Mouse (Mus musculus) CH12.LX (cell line): Measurements from ENCODE around the gene Bcl9l. TPM values are rescaled to one million over a fixed set of nuclear protein-coding genes. Genes with fewer than 3 reads are reported as not detected.

Experiments used
- DNase-seq: peaks from one replicate; pipeline ENCODE4 v3.0.0-alpha.2; 2013; ENCODE audit errors: extremely low read depth
- H3K27ac ChIP-seq: 2 replicates; pipeline ENCODE4 v1.5.1; 2012; ENCODE audit warnings: low read depth, mild to moderate bottlenecking, control low read depth, moderate library complexity; ENCODE audit not compliant: insufficient read depth
- H3K27me3 ChIP-seq: replicated peaks from 2 replicates; pipeline ENCODE3; 2012; ENCODE audit warnings: inconsistent platforms
- H3K36me3 ChIP-seq, 2 experiments: replicated peaks in 1 of 2; 2 replicates each; pipeline versions ENCODE3 to v1.6.1; 2012; ENCODE audit warnings: inconsistent platforms in 1 of 2, low read length in 1 of 2, mild to moderate bottlenecking in 1 of 2, mixed read lengths in 1 of 2, moderate library complexity in 1 of 2; ENCODE audit not compliant: control insufficient read depth in 1 of 2, insufficient read depth in 1 of 2
- H3K4me1 ChIP-seq, 2 experiments: 2 replicates each; pipeline ENCODE4 v1.6.1; 2012; ENCODE audit warnings: inconsistent platforms in 1 of 2, moderate library complexity in 1 of 2; ENCODE audit not compliant: insufficient read depth in 2 of 2, control insufficient read depth in 1 of 2
- H3K4me2 ChIP-seq: 2 replicates; pipeline ENCODE4 v1.6.1; 2012; ENCODE audit warnings: low read depth, mild to moderate bottlenecking, control low read depth; ENCODE audit not compliant: poor library complexity, insufficient read depth, severe bottlenecking
- H3K4me3 ChIP-seq, 3 experiments: fragments of 150-350 bp in 1 of 3; sonication (generic) in 1 of 3; replicated peaks in 1 of 3; 2 replicates each; pipeline versions ENCODE3 to v1.5.1; 2011 to 2012; ENCODE audit warnings: low read depth in 2 of 3, low read length in 2 of 3, mild to moderate bottlenecking in 2 of 3, moderate library complexity in 2 of 3, control low read depth in 1 of 3, improper control_type of control experiment in 1 of 3, inconsistent platforms in 1 of 3, mixed read lengths in 1 of 3; ENCODE audit not compliant: poor library complexity in 1 of 3
- H3K79me2 ChIP-seq: replicated peaks from 2 replicates; pipeline ENCODE4 v1.6.1; 2012; ENCODE audit warnings: mild to moderate bottlenecking, moderate library complexity; ENCODE audit not compliant: control insufficient read depth, poor library complexity, insufficient read depth, severe bottlenecking; ENCODE audit errors: extremely low read depth
- H3K9ac ChIP-seq: 2 replicates; pipeline ENCODE4 v1.6.1; 2012; ENCODE audit warnings: low read depth, mild to moderate bottlenecking, control low read depth, moderate library complexity; ENCODE audit not compliant: insufficient read depth
- H3K9me3 ChIP-seq: replicated peaks from 2 replicates; pipeline ENCODE3; 2012; ENCODE audit warnings: low read length, inconsistent platforms, mixed read lengths
- CHD1 ChIP-seq: IDR thresholded peaks from 2 replicates; pipeline ENCODE4 v1.6.1; 2012; ENCODE audit warnings: low read depth, low read length, improper control_type of control experiment, inconsistent platforms
- CHD2 ChIP-seq: IDR thresholded peaks from 2 replicates; pipeline ENCODE4 v1.6.1; 2011; ENCODE audit warnings: low read length, improper control_type of control experiment
- CTCF ChIP-seq, 2 experiments: IDR thresholded peaks in 1 of 2; conservative IDR thresholded peaks in 1 of 2; 2 replicates each; pipeline ENCODE4 v1.5.1; 2011 to 2012; ENCODE audit warnings: low read depth in 2 of 2, low read length in 2 of 2, improper control_type of control experiment in 1 of 2, inconsistent platforms in 1 of 2, mild to moderate bottlenecking in 1 of 2, moderate library complexity in 1 of 2
- E2F4 ChIP-seq: IDR thresholded peaks from 2 replicates; pipeline ENCODE4 v1.6.1; 2011; ENCODE audit warnings: low read depth, low read length, improper control_type of control experiment; ENCODE audit not compliant: insufficient replicate concordance
- ELF1 ChIP-seq: IDR thresholded peaks from 2 replicates; pipeline ENCODE4 v1.6.1; 2014; ENCODE audit warnings: low read depth, mild to moderate bottlenecking, inconsistent platforms, low read length, improper control_type of control experiment
- ETS1 ChIP-seq: conservative IDR thresholded peaks from 2 replicates; pipeline ENCODE4 v1.6.1; 2012; ENCODE audit warnings: low read depth, mild to moderate bottlenecking, inconsistent platforms, low read length, improper control_type of control experiment, moderate library complexity
- JUN ChIP-seq: IDR thresholded peaks from 2 replicates; pipeline ENCODE4 v1.6.1; 2011; ENCODE audit warnings: low read depth, mild to moderate bottlenecking, low read length, improper control_type of control experiment, moderate library complexity; ENCODE audit not compliant: insufficient read depth
- MAFK ChIP-seq: IDR thresholded peaks from 2 replicates; pipeline ENCODE4 v1.6.1; 2011; ENCODE audit warnings: low read length, improper control_type of control experiment; ENCODE audit not compliant: insufficient replicate concordance
- MAX ChIP-seq: IDR thresholded peaks from 2 replicates; pipeline ENCODE4 v1.6.1; 2011; ENCODE audit warnings: low read length, improper control_type of control experiment
- MAZ ChIP-seq: IDR thresholded peaks from 2 replicates; pipeline ENCODE4 v1.6.1; 2012; ENCODE audit warnings: low read depth, mild to moderate bottlenecking, inconsistent platforms, low read length, improper control_type of control experiment, moderate library complexity
- MXI1 ChIP-seq: IDR thresholded peaks from 2 replicates; pipeline ENCODE4 v1.6.1; 2011; ENCODE audit warnings: mild to moderate bottlenecking, low read depth, low read length, improper control_type of control experiment
- MYC ChIP-seq: IDR thresholded peaks from 2 replicates; pipeline ENCODE4 v1.6.1; 2011; ENCODE audit warnings: low read depth, mild to moderate bottlenecking, improper control_type of control experiment, low read length
- PAX5 ChIP-seq: IDR thresholded peaks from 2 replicates; pipeline ENCODE4 v1.6.1; 2012; ENCODE audit warnings: low read length, inconsistent platforms, mixed read lengths
- RAD21 ChIP-seq: IDR thresholded peaks from 2 replicates; pipeline ENCODE4 v1.6.1; 2011; ENCODE audit warnings: low read depth, mild to moderate bottlenecking, low read length, improper control_type of control experiment, moderate library complexity
- RCOR1 ChIP-seq: conservative IDR thresholded peaks from 2 replicates; pipeline ENCODE4 v1.6.1; 2012; ENCODE audit warnings: low read depth, mild to moderate bottlenecking, inconsistent platforms, low read length, improper control_type of control experiment
- SMC3 ChIP-seq: IDR thresholded peaks from 2 replicates; pipeline ENCODE4 v1.6.1; 2011; ENCODE audit warnings: low read depth, low read length, improper control_type of control experiment
- TCF12 ChIP-seq: IDR thresholded peaks from 2 replicates; pipeline ENCODE4 v1.6.1; 2014; ENCODE audit warnings: low read depth, mild to moderate bottlenecking, inconsistent platforms, low read length, improper control_type of control experiment
- UBTF ChIP-seq: IDR thresholded peaks from 2 replicates; pipeline ENCODE4 v1.6.1; 2012; ENCODE audit warnings: low read depth, mild to moderate bottlenecking, inconsistent platforms, low read length, improper control_type of control experiment, moderate library complexity
- ZC3H11A ChIP-seq: IDR thresholded peaks from 2 replicates; pipeline ENCODE4 v1.6.1; 2012; ENCODE audit warnings: low read depth, mild to moderate bottlenecking, inconsistent platforms, low read length, improper control_type of control experiment
- ZNF384 ChIP-seq: IDR thresholded peaks from 2 replicates; pipeline ENCODE4 v1.6.1; 2012; ENCODE audit warnings: low read depth, low read length, improper control_type of control experiment, inconsistent platforms
- dilution Hi-C: fragments of 300-500 bp; cut with MboI; formaldehyde crosslinking; loops from 2 replicates; pipeline ENCODE4 v1.14.3; 2020; ENCODE audit warnings: low sequenced_read_pairs; ENCODE audit not compliant: extremely low pct_unique_long_range_greater_than_20kb, extremely low pct_ligation_motif_present
- in situ Hi-C: fragments of 300-500 bp; cut with MboI; formaldehyde crosslinking; loops from 3 replicates; pipeline ENCODE4 v1.14.3; 2019; ENCODE audit warnings: low sequenced_read_pairs, low pct_ligation_motif_present, low pct_unique_long_range_greater_than_20kb, mixed read lengths
- polyA plus RNA-seq: library from polyadenylated mRNA; unstranded; fragments of >175 nt; gene quantifications from 2 replicates; pipeline ENCODE4 v1.2.1, GENCODE M21; 2012; ENCODE audit warnings: low read depth; ENCODE audit not compliant: insufficient read length
- total RNA-seq, 2 experiments: library from RNA; depleted of rRNA; stranded (reverse); fragments of 300-350 nt in 1 of 2; fragments of >200 nt in 1 of 2; gene quantifications; 2 replicates each; pipeline ENCODE4 v1.2.3; 2012 to 2014

The Bcl9l gene
- total and polyA plus RNA-seq, 3 experiments, result 0.67 to 7.5 (median 1.6) TPM

DNA sequence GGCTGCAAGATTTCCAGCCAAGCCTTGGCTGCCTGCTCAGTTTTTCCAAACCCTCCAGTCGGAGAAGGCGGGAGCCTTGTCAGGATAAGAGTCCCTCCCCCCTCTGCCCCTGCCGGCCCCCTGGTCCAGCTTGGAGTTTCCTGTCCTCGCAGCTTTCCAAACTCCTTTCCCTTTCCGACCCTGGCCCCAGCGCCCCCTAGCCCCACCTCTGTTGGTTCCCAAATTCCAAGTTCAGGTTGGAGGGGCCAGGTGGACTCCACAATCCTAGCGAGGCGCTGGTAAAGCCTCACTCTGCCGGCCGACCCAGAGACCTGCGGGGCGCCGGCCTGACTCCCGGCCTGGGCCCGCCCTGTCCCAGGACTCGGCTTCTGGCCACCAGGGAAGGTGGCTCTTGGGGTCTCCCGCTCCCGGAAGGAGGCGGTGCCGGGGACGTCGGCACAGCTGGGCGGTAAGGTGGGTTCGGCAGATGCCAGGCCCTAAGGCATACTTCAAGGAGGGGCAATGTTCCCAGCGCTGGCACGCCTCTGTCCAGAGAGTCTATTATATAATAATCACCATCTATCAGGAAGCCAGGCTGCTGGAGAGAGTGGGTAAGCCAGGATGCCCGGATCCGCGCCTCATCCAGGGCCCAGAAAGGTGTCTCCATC lies 3.5 kb upstream of the Bcl9l start:
- H3K36me3 ChIP-seq, result no peaks in the 10 kb centered on the region
- H3K4me1 ChIP-seq, result peaks cover 6 to 46% of the 10 kb centered on the region in 2 experiments
- H3K27ac ChIP-seq, result no peak overlapping the region
- TF ChIP-seq E2F4 (no peak), MXI1 (no peak), MAX (no peak), ELF1 (no peak), MAFK (no peak), UBTF (no peak), SMC3 (no peak), RCOR1 (no peak), ZNF384 (no peak), CHD2 (no peak; the same call in 1 of the 2 replicates), TCF12 (no peak), CHD1 (no peak), MAZ (no peak), ETS1 (no peak), PAX5 (no peak)
- no peak for DNase-seq
- H3K9ac ChIP-seq, result peak overlapping the region; percentile 6; the same call in 1 of the 2 replicates
- peak overlapping the region; percentile 91 for H3K4me2 ChIP-seq
- in situ Hi-C loops (no loop called here), dilution Hi-C loops (no loop called here)
- no peaks in the 10 kb centered on the region for H3K79me2 ChIP-seq
- no peaks in the 10 kb centered on the region for H3K9me3 ChIP-seq
- peak overlapping the region; percentile 16 to 38 (median 35) for H3K4me3 ChIP-seq
- H3K27me3 ChIP-seq, result peaks cover 5% of the 10 kb centered on the region

GRCm38 (mm10) chr9:44479628-44480428 lies 2.8 kb upstream of the Bcl9l start:
- Histone ChIP-seq H3K9ac (peak overlapping the region; percentile 6; the same call in 1 of the 2 replicates), H3K36me3 (no peaks in the 10 kb centered on the region), H3K27me3 (peaks cover 5% of the 10 kb centered on the region), H3K4me3 (peak overlapping the region; percentile 16 to 38 (median 35)), H3K4me1 (peaks cover 11 to 54% of the 10 kb centered on the region in 2 experiments), H3K4me2 (peak overlapping the region; percentile 91), H3K79me2 (no peaks in the 10 kb centered on the region), H3K9me3 (no peaks in the 10 kb centered on the region), H3K27ac (no peak overlapping the region)
- peak; percentile 73 for DNase-seq
- TF ChIP-seq ZC3H11A (no peak), CHD1 (no peak), SMC3 (peak; percentile 84), JUN (no peak), MYC (peak; percentile 45; the same call in 1 of the 2 replicates), CTCF (conservative IDR thresholded peaks at IDR 0.05 in 1 of 2, IDR thresholded peaks at IDR 0.05 in 1 of 2; ENCODE audit: low read depth in 2 of 2, low read length in 2 of 2) (peak; percentile 73 to 85), RAD21 (peak; percentile 64)
- in situ Hi-C loops, result no loop called here
- dilution Hi-C loops, result no loop called here
